Mouse (Mus musculus) right cerebral cortex, adult 2 months (tissue): ENCODE results near the gene Dennd4b.
"Not testable (repeated sequence)": the region's sequence is repeated elsewhere in the genome, so short reads cannot be mapped to it uniquely, and the experiment has no call there.

Source experiments
- DNase-seq, 2 experiments: peaks; one replicate each; pipeline ENCODE4 v3.0.0; 2021 to 2022; ENCODE audit warnings: low spot score in 2 of 2

The Dennd4b gene

DNA sequence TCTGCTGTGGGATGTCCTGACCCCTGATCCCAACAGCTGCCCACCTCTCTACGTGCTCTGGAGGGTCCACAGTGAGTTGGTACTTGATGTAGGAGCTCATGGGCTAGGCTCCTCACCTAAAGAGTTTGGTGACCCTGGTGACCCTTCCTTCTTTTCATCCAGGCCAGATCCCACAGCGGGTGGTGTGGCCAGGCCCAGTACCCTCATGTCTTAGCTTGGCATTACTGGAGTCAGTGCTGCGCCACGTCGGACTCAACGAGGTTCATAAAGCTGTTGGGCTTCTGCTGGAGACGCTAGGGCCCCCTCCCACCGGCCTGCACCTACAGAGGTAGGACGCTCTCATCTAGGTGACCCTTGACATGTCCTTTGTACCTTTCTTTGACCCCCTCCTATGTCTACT, 14.2 kb downstream of the Dennd4b start:
- DNase-seq, result no peak

DNA sequence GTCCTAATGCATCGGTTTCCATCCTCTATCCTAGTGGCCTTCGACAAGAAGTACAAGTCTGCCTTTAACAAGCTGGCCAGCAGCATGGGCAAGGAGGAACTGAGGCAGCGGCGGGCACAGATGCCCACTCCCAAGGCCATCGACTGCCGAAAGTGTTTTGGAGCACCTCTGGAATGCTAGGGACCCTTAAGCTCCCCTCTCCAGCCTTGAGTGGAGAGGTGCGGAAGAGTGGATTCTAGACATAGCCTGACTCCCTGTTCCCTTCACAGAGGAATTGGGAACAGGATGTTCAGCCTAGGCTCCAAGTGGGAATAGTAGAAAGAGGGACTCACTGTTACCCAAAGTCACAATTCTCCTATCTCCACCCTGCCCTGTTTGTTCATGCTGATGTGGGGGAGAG, 14.8 kb downstream of the Dennd4b start:
- no peak for DNase-seq

DNA sequence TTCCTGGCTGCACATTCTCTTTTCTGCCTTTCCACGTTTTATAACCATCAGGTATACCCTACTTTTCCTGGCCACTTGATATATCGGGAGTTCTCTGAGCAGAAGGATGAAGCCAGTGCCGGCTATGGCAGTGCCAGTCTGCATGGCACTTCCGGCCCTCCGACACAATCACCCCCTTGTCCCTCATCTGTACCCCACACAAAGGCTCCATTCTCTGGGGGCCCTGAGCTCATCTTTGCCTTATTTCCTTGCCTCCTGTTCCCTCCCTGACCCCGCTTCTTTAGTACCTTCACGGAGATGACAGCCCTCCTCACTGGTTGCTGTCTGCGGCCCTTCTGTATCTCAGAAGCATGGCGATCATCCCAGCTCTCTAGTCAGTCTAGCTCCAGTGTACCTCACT, 15.7 kb downstream of the Dennd4b start:
- DNase-seq, result no peak

DNA sequence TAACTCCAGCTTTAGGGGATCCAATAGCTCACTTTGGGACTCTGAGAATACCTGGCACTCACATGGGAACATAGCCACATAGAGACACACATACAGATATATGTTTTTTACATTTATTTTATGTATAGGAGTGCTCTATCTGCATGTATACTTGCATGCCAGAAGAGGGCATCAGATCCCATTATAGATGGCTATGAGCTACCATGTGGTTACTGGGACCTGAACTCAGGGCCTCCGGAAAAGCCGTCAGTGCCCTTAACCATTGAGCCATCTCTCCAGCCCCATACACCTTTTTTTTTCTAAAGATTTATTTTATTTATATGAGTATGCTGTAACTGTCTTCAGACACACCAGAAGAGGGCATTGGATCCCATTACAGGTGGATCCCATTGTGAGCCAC, 19.2 kb downstream of the Dennd4b start:
- no peak for DNase-seq

DNA sequence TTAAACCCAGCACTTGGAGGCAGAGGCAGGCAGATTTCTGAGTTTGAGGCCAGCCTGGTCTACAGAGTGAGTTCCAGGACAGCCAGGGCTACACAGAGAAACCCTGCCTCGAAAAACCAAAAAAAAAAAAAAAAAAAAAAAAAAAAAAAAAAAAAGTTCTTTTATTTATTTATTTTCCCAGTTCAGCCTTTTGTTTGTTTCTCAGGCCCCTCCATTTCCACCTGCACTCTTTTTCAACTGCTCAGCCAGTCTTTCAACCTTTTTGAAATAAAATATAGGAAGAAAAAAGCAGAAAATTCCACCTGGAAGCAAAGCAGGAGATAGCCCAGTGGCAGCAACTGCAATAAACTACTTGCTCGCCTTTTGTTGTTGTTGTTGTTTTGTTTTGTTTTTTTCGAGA, 24.4 kb downstream of the Dennd4b start:
- not testable (repeated sequence) for DNase-seq

DNA sequence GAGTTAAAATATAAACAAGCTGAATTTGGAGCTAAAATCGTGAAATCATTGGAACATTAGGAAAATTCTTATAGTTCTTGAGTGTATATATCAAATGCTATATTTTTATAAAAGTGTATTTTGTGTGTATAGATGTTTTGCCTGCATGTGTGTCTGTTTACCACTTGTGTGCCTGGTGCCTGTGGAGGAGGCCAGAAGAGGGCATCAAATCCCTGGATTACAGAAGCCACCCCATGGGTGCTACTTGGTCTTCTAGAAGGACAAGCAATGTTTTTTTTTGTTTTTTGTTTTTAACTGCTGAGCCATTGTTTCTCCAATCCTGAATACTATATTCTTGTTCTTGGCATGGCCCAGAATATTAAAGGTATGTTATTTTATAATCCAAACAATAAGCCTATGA, 25.6 kb downstream of the Dennd4b start:
- DNase-seq, result no peak

DNA sequence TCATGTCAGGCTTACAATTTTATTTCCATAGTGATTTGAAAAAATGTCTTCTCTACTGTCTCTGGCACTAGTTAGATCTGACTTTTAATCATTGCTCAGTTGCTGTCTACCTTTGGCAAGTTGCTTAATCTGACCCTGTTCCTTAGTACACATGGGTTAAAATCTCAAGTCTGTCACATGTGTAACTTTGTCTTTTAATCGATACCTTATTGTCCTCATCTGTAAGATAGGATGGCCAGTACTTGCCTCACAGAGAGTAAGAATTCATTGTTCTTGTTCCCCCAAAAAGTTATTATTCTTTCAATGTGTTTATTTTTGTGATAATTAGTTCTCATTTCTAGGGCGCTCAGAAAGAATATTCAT, 27.0 kb downstream of the Dennd4b start:
- DNase-seq, result no peak

DNA sequence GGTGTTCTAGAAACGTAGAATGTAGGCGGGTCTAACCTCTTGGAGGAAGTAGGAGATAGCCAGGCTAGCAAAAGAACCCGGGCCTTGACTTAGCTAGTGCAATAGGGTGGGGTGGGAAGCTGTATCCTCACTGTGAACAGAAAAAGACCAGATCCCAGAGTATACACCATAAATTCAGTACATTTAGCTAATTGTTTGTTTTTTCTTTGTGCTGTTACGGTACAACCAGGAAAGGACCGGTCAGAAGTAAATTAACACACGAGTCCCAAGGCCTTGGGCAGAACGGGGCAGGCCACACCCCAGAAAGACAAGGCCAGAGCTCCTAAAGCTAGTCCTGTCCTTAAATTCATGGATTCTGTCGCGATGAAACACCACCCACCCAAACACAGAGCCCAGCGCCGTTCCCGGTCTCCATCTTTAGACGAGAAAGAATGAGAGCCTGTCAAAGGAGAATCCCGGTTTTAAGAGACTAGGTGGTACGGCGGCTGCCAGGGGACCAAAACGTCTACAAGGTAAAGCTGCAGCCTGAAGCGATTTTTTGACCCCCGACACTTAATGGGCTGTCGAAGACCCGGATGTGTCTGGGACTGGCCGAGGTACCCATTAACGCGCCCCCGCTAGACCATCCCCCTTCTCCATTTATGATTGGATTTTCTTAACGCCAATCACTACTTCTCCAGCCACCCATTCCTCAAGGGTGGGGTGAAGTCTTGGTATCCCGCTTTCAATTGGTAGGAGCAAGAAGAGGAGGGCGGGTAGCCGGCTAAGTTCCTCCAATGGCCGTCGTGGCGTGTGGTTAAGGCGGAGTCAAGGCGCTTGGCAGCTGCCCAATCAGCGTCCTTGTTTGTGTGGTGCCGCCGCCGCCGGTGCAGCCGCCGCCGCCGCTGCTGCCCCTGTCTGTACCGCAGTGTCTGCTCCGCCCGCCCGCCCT, 27.6 kb downstream of the Dennd4b start, which contains the start of gene Gatad2b:
Gene Gatad2b, plus strand, starts transcription at position 834 of the 931 bp plus-strand sequence.
- DNase-seq, result peak; percentile 99 to 100

DNA sequence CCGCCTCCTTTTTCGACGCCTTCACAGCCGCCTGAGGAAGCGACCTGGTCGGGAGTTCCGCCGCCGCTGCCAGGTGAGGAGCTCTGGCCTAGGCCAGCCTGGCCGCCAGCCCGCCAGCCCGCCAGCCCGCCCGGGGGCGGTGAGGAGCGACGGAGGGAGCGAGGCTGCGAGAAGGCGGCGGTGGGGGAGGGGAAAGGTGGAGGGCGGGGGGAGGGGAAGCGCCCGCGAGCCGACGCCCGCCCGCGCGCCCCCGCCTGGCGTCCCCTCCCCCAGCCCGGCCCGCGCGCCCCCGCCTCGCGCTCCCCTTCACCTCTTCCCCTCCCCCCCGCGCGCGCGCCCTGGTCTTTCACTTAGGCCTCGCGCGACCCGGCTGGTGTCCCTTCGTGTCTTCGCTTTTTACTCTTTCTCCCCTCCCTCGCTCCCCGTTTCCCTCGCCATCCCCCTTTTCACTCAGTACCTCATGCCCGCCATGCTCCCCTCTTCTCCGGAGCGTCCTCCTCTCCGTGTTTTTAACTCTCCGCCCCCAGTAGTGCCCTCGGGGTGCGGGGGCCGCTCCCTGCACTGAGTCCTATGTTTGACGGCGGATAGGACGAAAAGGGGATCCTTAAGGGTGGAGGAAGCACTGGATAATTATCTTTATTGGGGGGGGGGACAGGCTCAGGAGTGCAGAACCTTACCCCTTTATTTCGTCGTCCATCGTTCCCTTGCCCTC, 28.5 kb downstream of the Dennd4b start:
- DNase-seq, result peak; percentile 36 to 44

DNA sequence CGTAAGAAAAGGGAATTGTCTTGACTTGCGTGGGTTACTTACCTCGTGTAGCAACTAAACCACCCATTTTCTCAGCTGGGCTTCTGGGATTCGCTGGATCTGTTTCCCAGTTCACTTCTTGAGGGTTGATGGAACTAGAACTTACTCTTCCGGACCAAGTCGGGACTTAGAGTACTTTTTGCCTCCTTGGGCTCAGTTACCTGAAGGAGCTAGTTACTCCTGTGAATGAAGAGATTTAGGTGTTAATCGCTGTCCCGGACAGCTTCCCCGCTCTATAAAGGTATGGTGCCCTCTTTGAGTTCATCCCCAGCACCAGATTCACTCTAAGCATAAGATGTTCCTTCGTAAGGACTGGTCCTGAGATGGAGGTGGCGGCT, 29.1 kb downstream of the Dennd4b start:
- DNase-seq, result no peak

DNA sequence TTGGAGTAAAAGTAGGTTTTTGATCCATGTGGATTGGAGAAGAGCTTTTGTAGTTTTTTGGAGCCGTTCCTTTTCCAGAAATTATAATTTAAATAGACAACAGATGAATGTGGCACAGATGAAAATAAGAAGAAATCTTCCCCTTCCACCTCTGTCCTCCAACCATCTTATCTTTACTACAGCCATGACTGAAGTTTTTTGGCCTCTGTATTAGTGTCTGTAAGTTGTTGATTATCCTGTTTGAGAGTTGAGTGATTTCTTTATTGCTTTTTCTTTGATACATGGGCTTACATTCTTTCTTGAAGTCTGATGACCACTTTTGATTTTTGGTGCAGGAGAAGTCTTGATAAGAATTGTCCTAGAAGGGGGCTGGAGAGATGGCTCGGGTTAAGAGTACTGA, 29.7 kb downstream of the Dennd4b start:
- no peak for DNase-seq

DNA sequence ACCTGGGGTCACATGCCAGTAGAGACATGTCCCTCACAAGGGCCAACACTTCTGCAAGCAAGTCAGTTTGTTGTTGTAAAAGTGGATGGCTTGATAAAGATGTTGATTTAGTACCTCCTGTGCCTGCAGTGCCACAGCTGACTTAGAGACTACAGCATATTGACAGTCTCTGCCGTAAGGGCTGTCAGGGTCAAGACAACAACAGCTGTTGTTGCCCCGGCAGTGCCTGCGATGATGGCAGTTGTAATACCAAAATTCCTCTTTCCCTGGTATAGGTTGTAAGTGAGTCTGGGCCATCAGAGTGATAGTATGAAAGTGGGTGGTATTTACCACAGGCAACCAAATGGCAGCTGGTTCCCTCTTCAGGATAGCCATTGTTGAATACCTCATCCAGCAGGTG, 40.8 kb downstream of the Dennd4b start:
- DNase-seq, result no peak

DNA sequence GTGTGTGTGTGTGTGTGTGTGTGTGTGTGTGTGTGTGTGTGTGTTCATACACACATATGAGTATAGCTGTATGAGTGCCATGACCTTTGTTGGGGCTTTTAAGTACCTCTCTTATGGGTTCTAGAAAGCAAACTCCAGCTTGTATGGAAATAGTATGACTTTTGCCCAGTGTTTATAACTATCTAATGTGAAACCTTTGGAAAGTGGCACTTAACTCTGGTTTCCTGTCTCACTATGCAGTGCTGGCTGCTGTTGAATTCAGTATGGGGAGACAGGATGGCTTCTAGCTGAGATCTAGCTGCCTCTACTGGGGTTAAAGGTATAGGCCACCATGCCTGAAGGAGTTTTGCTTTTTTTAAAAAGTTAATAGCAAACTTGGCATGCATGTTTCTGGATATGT, 44.6 kb downstream of the Dennd4b start:
- DNase-seq, result no peak

DNA sequence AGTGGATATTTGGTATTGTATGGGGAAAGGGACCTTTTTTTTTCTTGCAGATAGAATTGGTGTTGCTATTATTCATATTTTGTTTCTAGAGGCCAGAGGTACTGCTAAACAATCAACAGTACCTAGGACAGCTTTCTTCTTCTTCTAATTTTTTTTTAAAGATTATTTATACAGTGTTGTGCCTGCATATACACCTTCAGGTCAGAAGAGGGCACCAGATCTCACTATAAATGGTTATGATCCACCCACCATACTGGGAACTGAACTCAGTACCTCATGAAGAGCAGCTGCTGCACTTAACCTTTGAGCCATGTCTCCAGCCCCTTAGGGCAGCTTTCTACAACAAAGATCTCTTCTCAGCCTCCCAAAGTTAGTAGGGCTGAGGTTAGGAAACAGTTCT, 48.4 kb downstream of the Dennd4b start:
- DNase-seq, result no peak

DNA sequence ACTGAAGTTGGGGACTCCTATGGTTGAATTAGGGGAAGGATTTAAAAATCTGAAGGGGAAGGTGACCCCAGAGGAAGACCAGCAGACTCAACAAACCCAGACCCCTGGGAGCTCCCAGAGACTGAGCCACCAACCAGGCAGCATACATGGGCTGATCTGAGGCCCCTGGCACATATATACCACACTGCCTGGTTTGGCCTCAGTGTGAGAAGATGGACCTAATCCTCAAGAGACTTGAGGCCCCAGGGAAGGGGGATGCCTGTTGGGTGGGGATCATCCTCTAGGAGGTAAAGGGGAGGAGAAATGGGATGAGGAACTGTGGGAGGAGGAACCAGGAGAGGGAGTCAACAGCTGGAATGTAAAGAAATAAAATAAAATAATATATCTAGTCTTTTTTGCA, 49.3 kb downstream of the Dennd4b start:
- no peak for DNase-seq

DNA sequence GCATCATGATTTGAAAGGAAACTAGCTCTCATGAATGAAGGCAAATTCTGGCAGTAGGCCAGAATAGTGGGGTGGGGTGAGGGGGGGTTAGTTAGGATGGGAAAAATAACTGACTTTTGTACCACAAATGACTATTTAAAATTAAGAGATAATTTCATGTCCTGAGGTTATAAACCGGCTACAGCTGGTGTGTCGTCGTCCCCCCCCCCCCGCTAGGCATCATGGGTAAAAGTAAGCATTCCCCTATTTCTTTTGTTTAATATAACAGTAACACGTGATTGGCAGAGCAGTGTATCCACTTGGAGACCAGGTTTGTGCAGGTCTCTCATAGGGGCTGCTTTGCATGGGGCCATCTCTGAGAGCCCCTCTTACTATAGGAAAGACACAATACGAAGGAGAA, 57.3 kb downstream of the Dennd4b start:
- no peak for DNase-seq

DNA sequence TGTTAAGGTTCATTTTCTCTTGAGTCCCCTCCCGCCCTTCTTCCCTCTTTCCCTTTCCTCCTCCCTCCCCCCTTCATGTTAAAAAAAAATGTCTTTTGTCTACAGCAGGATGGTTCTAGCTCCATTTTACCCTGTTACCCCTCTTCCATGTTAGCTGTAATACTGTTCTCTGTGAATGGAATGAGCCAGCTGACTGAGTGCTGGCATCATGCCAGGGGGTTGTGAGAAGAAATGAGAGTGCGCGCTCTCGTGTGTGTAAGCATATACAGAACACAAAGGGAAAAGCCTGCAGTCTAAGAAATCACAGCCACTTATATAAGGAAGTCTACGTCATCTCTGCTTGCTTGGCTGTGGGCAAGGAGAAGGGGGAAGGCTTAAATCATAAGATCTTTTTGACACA, 58.1 kb downstream of the Dennd4b start:
- peak; percentile 80 to 84 for DNase-seq
